Mouse (Mus musculus) cerebellum, adult 2 months (tissue): ENCODE measurements around the gene Sult6b1.

Experiments
- CTCF ChIP-seq: fragments of 200-500 bp; IDR thresholded peaks from 2 replicates; pipeline ENCODE4 v1.5.1; 2011; ENCODE audit warnings: low read depth, mild to moderate bottlenecking, control low read depth, low read length, moderate library complexity, borderline replicate concordance; ENCODE audit not compliant: insufficient read depth
- POLR2A ChIP-seq: fragments of 200-500 bp; IDR thresholded peaks from 2 replicates; pipeline ENCODE4 v1.6.1; 2011; ENCODE audit warnings: low read length, control low read depth, borderline replicate concordance; ENCODE audit not compliant: insufficient read depth

DNA sequence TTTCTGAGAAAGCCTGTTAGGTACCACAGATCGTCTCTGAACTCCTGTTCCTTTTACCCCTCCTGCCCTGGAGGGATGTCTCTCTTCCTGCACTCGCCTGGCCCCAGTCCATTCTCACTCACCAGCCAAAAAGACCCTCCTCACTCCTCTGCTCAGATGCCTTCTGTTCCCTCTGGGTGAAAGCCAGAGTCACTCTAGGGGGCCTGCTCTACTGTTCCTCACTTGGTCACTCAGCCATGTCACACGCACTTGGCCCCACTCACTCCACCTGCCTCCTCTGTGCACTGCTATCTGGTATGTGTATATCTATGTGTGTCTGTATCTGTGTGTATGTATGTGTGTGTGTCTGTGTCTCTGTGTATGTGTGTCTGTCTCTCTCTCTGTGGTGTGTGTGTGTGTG, 17.6 kb downstream of the Sult6b1 start:
- TF ChIP-seq POLR2A (no peak), CTCF (no peak)
